Mouse (Mus musculus): ENCODE results near the gene Ppif. TPM values are rescaled to one million over a fixed set of nuclear protein-coding genes. Genes with fewer than 3 reads are reported as not detected.

Ppif gene
- total RNA-seq, 2 experiments from 2014 or later: 23.8 to 91.9 TPM

Other genes with a start within 250 kb of the Ppif start
- gene Zmiz1, start 235.0 kb upstream of the Ppif start, total RNA-seq (2014; fragmentation: Nextera tagmentation): 93.2 and 97.4 TPM in 2 replicates
- gene Zmiz1, start 235.0 kb upstream of the Ppif start, total RNA-seq (2017): 6.9 and 8.9 TPM in 2 replicates
- gene Zcchc24, start 74.9 kb downstream of the Ppif start, total RNA-seq (2014; fragmentation: Nextera tagmentation): 0.54 and 1.5 TPM in 2 replicates
- 1.3 and 1.6 TPM in 2 replicates for gene Zcchc24, start 74.9 kb downstream of the Ppif start, total RNA-seq (2017)
- gene Anxa11, start 148.0 kb downstream of the Ppif start, total RNA-seq (2014; fragmentation: Nextera tagmentation): 39.6 and 41.1 TPM in 2 replicates
- 7.2 and 9.7 TPM in 2 replicates for gene Anxa11, start 148.0 kb downstream of the Ppif start, total RNA-seq (2017)
- not detected in 2 replicates for gene Plac9a, start 208.9 kb downstream of the Ppif start, total RNA-seq (2014; fragmentation: Nextera tagmentation)
- not detected in 2 replicates for gene Plac9a, start 208.9 kb downstream of the Ppif start, total RNA-seq (2017)
- 16.4 and 19.6 TPM in 2 replicates for gene Tmem254a, start 233.5 kb downstream of the Ppif start, total RNA-seq (2014; fragmentation: Nextera tagmentation)
- 0.21 and 0.95 TPM in 2 replicates for gene Tmem254a, start 233.5 kb downstream of the Ppif start, total RNA-seq (2017)
- gene Cphx1, start 244.2 kb downstream of the Ppif start, total RNA-seq (2014; fragmentation: Nextera tagmentation): not detected in 2 replicates
- gene Cphx1, start 244.2 kb downstream of the Ppif start, total RNA-seq (2017): not detected in 2 replicates

Measured in granulocyte monocyte progenitor cell, adult 5-6 weeks (primary cell).